Mouse (Mus musculus) heart, embryonic 14.5 days (tissue): ENCODE measurements at regions not wholly inside any gene's neighbourhood (a gene's known extent, or its start where the extent isn't known, plus 50 kb on each side); places are given as distances from the start of the nearest gene placed in this dataset.

Source experiments
- ATAC-seq: fragments of 200-750 bp; cut with Nextera tagmentation; 2 replicates; pipeline ENCODE4 v1.8.0; 2017; ENCODE audit warnings: low read depth, moderate TSS enrichment; ENCODE audit not compliant: insufficient number of reproducible peaks, insufficient read depth, low FRiP score
- H3K27ac ChIP-seq, 2 experiments: fragments of 200-500 bp in 1 of 2; fragments of 300-500 bp in 1 of 2; sonication (generic) in 1 of 2; replicated peaks in 1 of 2; 2 replicates each; pipeline ENCODE4 v1.5.1; 2012 to 2014; ENCODE audit warnings: low read depth in 2 of 2, low read length in 2 of 2, control low read depth in 1 of 2, mild to moderate bottlenecking in 1 of 2, mixed read lengths in 1 of 2; ENCODE audit not compliant: control insufficient read depth in 1 of 2, insufficient read depth in 1 of 2
- H3K27me3 ChIP-seq: fragments of 300-500 bp; sonication (generic); 2 replicates; pipeline ENCODE4 v1.6.1; 2014; ENCODE audit warnings: mild to moderate bottlenecking, low read length, control low read depth; ENCODE audit not compliant: control insufficient read depth, insufficient read depth
- H3K36me3 ChIP-seq: fragments of 300-500 bp; sonication (generic); 2 replicates; pipeline ENCODE4 v1.6.1; 2014; ENCODE audit warnings: mild to moderate bottlenecking, control low read depth, low read length, mixed read lengths; ENCODE audit not compliant: control insufficient read depth, insufficient read depth
- H3K4me1 ChIP-seq, 2 experiments: fragments of 200-500 bp in 1 of 2; fragments of 300-500 bp in 1 of 2; sonication (generic) in 1 of 2; 2 replicates each; pipeline ENCODE4 v1.6.1; 2012 to 2014; ENCODE audit warnings: low read length in 2 of 2, control low read depth in 1 of 2, mixed read lengths in 1 of 2; ENCODE audit not compliant: control insufficient read depth in 2 of 2, insufficient read depth in 2 of 2
- H3K4me2 ChIP-seq: fragments of 300-500 bp; sonication (generic); 2 replicates; pipeline ENCODE4 v1.6.1; 2014; ENCODE audit warnings: mild to moderate bottlenecking, low read length
- H3K4me3 ChIP-seq, 2 experiments: fragments of 200-500 bp in 1 of 2; fragments of 300-500 bp in 1 of 2; sonication (generic) in 1 of 2; 2 replicates each; pipeline ENCODE4 v1.5.1; 2012 to 2014; ENCODE audit warnings: low read length in 2 of 2, mild to moderate bottlenecking in 2 of 2, control low read depth in 1 of 2, low read depth in 1 of 2, moderate library complexity in 1 of 2; ENCODE audit not compliant: control insufficient read depth in 1 of 2, insufficient read depth in 1 of 2
- H3K9ac ChIP-seq: fragments of 300-500 bp; sonication (generic); 2 replicates; pipeline ENCODE4 v1.6.1; 2014; ENCODE audit warnings: mild to moderate bottlenecking, low read length
- H3K9me3 ChIP-seq: fragments of 300-500 bp; sonication (generic); 2 replicates; pipeline ENCODE4 v1.6.1; 2016; ENCODE audit warnings: low read length, control low read depth; ENCODE audit not compliant: control insufficient read depth
- WGBS: fragments of 180-500 bp; shearing (Covaris S2); extraction: QIAGEN DNeasy Blood & Tissue Kit; methylation state at CpG from one replicate; pipeline ENCODE4 v1.1.7; 2014; 5-methylcytosine and 5-hydroxymethylcytosine counted together

- H3K4me2 ChIP-seq = peak overlapping the region; percentile 34
- peak overlapping the region; percentile 43; the same call in 1 of the 2 replicates for H3K9ac ChIP-seq
- H3K9me3 ChIP-seq = no peaks in the 10 kb centered on the region
- peak; percentile 94 for ATAC-seq
- no peaks in the 10 kb centered on the region for H3K27me3 ChIP-seq
- WGBS = 19% methylated on average over 1 of the region's 1 CpGs
- peak overlapping the region in 1 of 2 experiments; percentile 93; a peak in 2 of 4 replicates for H3K27ac ChIP-seq
- no peak overlapping the region for H3K4me3 ChIP-seq
- H3K36me3 ChIP-seq = no peaks in the 10 kb centered on the region
- H3K4me1 ChIP-seq = peaks cover 12 to 36% of the 10 kb centered on the region in 2 experiments
These were observed 50.8 kb upstream of the Fhl2 start for GRCm38 (mm10) chr1:43247609-43248008.

- Histone ChIP-seq H3K9ac (no peak overlapping the region), H3K9me3 (no peaks in the 10 kb centered on the region), H3K27me3 (no peaks in the 10 kb centered on the region), H3K4me1 (peaks cover 12 to 32% of the 10 kb centered on the region in 2 experiments), H3K4me2 (no peak overlapping the region), H3K27ac (peak overlapping the region; percentile 0 to 29; a peak in 2 of 4 replicates), H3K36me3 (no peaks in the 10 kb centered on the region), H3K4me3 (no peak overlapping the region)
- ATAC-seq = no peak
- 57% methylated on average over 6 of the region's 6 CpGs for WGBS
These were observed 53.5 kb upstream of the Fhl2 start for GRCm38 (mm10) chr1:43250281-43250680.

GRCm38 (mm10) chr1:43251356-43251755 lies 54.6 kb upstream of the Fhl2 start:
- Histone ChIP-seq H3K9me3 (no peaks in the 10 kb centered on the region), H3K27me3 (no peaks in the 10 kb centered on the region), H3K4me3 (no peak overlapping the region), H3K4me1 (peaks cover 14 to 37% of the 10 kb centered on the region in 2 experiments), H3K4me2 (no peak overlapping the region), H3K9ac (no peak overlapping the region), H3K27ac (no peak overlapping the region), H3K36me3 (no peaks in the 10 kb centered on the region)
- 84% methylated on average over 7 of the region's 7 CpGs for WGBS
- ATAC-seq = no peak

- 83% methylated on average over 1 of the region's 1 CpGs for WGBS
- Histone ChIP-seq H3K4me1 (peaks cover 8 to 24% of the 10 kb centered on the region in 2 experiments), H3K9me3 (no peaks in the 10 kb centered on the region), H3K4me3 (no peak overlapping the region), H3K27ac (no peak overlapping the region), H3K9ac (no peak overlapping the region), H3K4me2 (no peak overlapping the region), H3K27me3 (no peaks in the 10 kb centered on the region), H3K36me3 (no peaks in the 10 kb centered on the region)
- no peak for ATAC-seq
These were observed 57.3 kb upstream of the Fhl2 start for GRCm38 (mm10) chr1:43254129-43254528.

GRCm38 (mm10) chr1:43256078-43256477 lies 59.3 kb upstream of the Fhl2 start:
- no peak overlapping the region for H3K27ac ChIP-seq
- no peaks in the 10 kb centered on the region for H3K9me3 ChIP-seq
- H3K4me2 ChIP-seq = no peak overlapping the region
- no peaks in the 10 kb centered on the region for H3K27me3 ChIP-seq
- H3K4me1 ChIP-seq = peaks cover 15 to 33% of the 10 kb centered on the region in 2 experiments
- no peaks in the 10 kb centered on the region for H3K36me3 ChIP-seq
- ATAC-seq = no peak
- H3K9ac ChIP-seq = no peak overlapping the region
- no peak overlapping the region for H3K4me3 ChIP-seq

GRCm38 (mm10) chr1:43257909-43258308 lies 61.1 kb upstream of the Fhl2 start:
- Histone ChIP-seq H3K27me3 (no peaks in the 10 kb centered on the region), H3K4me1 (peaks cover 14 to 36% of the 10 kb centered on the region in 2 experiments), H3K27ac (no peak overlapping the region), H3K4me2 (no peak overlapping the region), H3K36me3 (no peaks in the 10 kb centered on the region), H3K9me3 (no peaks in the 10 kb centered on the region), H3K9ac (no peak overlapping the region), H3K4me3 (no peak overlapping the region)
- no peak for ATAC-seq
- 84% methylated on average over 6 of the region's 6 CpGs for WGBS

GRCm38 (mm10) chr1:43259841-43260240 lies 63.1 kb upstream of the Fhl2 start:
- ATAC-seq = peak; percentile 72

GRCm38 (mm10) chr1:43260491-43260890 lies 63.7 kb upstream of the Fhl2 start:
- Histone ChIP-seq H3K27ac (peak overlapping the region; percentile 83 to 88), H3K36me3 (no peaks in the 10 kb centered on the region), H3K4me1 (peaks cover 16 to 39% of the 10 kb centered on the region in 2 experiments), H3K9me3 (no peaks in the 10 kb centered on the region), H3K9ac (no peak overlapping the region), H3K27me3 (no peaks in the 10 kb centered on the region), H3K4me3 (no peak overlapping the region), H3K4me2 (no peak overlapping the region)
- no peak for ATAC-seq
- 52% methylated on average over 4 of the region's 4 CpGs for WGBS

More at GRCm38 (mm10) chr1:43259841-43260240, 63.1 kb upstream of the Fhl2 start:
- H3K9me3 ChIP-seq = no peaks in the 10 kb centered on the region
- no peaks in the 10 kb centered on the region for H3K36me3 ChIP-seq
- H3K27me3 ChIP-seq = no peaks in the 10 kb centered on the region
- no peak overlapping the region for H3K4me3 ChIP-seq
- H3K9ac ChIP-seq = no peak overlapping the region
- H3K4me1 ChIP-seq = peaks cover 16 to 39% of the 10 kb centered on the region in 2 experiments
- peak overlapping the region; percentile 83 to 88 for H3K27ac ChIP-seq
- H3K4me2 ChIP-seq = no peak overlapping the region
- WGBS = 29% methylated on average over 1 of the region's 1 CpGs
